Mouse (Mus musculus) layer of hippocampus, adult 9-11 months (tissue): ENCODE measurements around the gene Gm960.
"Not testable (repeated sequence)": the region's sequence is repeated elsewhere in the genome, so short reads cannot be mapped to it uniquely, and the experiment has no call there.

Source experiments
- DNase-seq: peaks from one replicate; pipeline ENCODE4 v3.0.0; 2022

Gene Gm960

GRCm38 (mm10) chr19:4587426-4587825 lies 111.0 kb downstream of the Gm960 start:
- DNase-seq: no peak

DNA sequence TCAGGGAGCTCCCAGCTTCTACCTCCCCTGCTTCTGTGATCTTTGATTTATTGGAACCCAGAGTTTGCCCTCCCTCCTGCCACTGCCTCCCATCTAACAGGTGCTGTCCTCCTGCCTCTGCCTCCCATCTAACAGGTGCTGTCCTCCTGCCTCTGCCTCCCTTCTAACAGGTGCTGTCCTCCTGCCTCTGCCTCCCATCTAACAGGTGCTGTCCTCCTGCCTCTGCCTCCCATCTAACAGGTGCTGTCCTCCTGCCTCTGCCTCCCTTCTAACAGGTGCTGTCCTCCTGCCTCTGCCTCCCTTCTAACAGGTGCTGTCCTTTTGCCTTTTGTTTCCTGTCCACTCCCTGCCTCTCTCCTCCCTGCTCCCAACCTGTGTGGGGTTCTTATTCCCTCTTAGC lies 111.7 kb downstream of the Gm960 start:
- DNase-seq: not testable (repeated sequence)

GRCm38 (mm10) chr19:4583856-4584255 lies 114.6 kb downstream of the Gm960 start:
- no peak for DNase-seq

DNA sequence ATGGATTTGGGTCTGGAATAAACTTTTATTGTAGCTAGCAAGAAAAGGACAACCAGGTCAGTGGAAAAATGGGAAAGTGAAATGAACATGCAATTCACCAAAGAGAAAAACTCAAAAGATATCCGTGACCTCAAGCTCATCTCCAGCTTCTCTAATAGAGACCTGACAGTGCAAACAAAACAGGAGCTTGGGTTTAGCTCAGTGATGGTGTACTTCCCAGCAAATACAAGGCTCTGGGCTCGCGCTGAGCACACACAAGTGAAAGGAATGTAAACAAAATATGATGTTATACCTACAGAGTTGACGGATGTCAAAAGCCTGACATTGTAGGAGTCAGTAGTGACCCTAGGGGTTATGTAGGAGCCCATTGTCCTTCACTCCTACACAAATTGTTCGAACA lies 119.2 kb downstream of the Gm960 start:
- no peak for DNase-seq

DNA sequence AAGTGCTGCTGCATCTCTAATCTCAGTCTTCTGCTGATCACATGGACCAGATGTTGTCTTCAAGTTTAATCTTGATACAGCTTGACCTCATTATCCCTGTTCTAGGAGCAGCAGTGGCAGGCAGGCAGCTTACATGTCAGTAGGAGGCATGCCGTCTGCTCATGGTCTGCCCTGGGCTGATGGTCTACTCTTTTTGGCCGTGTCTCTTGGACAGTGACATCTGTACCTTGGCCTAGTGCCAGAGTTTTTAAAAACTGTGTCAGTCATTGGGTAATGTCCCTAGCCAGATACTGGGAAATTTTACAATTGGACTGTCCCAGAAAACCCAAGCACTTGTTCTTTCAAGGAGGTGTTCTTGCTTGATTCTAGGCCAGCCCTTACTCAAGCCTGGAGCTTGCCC lies 119.7 kb downstream of the Gm960 start:
- no peak for DNase-seq
